Mouse (Mus musculus): ENCODE results near the gene Dagla.

Dagla gene

DNA sequence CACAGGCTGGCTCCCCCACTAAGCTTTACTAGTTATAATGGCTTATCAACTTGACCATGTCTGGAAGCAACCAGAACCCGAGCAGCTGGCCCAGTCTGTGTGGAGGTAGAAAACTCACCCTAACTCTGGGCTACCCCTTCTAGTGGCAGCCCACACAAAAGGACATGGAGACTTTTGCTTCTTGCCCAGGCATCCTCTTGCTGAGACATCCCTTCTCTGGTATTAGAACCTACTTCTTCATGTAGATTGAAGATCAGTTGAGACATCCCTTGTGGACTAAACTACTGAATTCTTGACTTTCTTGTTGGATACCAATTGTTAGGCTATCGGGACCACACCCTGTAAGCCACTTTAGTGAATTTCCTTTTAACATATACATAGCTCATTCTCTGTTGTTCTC is 106.4 kb downstream of the Dagla start:
- DNase-seq (ENCODE audit: low read depth): no peak

DNA sequence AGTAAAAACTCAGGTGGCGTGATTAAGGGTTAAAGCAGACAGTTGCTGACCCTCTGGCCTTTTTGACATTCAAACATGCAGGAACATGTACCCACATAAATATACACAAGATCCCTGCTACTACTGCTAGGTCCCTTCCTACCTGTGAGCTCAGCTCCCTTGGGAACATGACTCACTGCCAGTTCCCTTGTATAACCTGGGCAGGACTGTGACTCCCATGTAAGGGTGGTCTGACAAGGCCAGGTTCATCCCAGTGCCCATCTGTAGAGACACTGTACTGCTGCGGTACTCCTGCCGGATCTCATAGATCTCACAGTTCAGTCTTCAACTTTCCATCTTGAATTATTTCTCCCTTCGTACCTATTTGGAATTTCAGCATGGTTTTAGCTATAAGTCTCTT is 107.5 kb downstream of the Dagla start:
- DNase-seq (ENCODE audit: low read depth): no peak

Data from induced T-regulatory cell, adult 2 months (primary cell).